Mouse (Mus musculus) kidney, postnatal 10 days (tissue): ENCODE measurements at regions not wholly inside any gene's neighbourhood (a gene's known extent, or its start where the extent isn't known, plus 50 kb on each side); places are given as distances from the start of the nearest gene placed in this dataset.

ENCODE experiments used
- DNase-seq: peaks from one replicate; pipeline ENCODE4 v3.0.0; 2021; ENCODE audit warnings: mixed read lengths

DNA sequence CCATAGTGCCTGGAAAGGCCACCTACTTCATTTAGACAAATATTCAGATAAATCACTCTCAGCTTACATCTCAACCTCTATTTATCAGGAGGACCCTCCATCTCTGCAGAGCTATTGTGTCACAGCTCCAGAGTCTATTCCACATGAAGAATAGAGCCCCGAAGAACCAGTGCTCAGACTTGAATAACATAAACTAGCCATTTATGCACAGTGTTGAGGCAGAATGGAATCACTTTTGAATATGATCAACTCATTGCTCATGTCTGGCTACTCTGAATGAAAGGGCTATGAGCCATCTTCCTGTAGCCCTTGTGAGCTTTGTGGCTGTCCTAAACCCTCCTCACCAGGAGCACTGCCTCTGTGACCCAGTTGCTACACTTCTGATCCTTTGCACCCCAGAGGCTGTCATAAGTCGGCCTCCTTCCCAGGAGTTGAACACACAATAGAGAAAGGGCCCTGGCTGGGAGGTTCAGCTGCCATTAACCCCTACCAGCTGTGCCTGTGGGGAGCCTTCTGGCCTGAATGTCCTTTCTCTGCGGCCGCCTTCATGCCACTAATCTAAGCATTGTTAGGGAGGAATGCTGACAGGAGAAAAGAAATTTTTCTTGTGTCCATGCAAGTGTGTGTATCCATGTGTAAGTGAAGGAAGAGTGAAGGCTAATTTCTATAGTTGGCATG is 195.5 kb upstream of the Sp8 start:
- no peak for DNase-seq

DNA sequence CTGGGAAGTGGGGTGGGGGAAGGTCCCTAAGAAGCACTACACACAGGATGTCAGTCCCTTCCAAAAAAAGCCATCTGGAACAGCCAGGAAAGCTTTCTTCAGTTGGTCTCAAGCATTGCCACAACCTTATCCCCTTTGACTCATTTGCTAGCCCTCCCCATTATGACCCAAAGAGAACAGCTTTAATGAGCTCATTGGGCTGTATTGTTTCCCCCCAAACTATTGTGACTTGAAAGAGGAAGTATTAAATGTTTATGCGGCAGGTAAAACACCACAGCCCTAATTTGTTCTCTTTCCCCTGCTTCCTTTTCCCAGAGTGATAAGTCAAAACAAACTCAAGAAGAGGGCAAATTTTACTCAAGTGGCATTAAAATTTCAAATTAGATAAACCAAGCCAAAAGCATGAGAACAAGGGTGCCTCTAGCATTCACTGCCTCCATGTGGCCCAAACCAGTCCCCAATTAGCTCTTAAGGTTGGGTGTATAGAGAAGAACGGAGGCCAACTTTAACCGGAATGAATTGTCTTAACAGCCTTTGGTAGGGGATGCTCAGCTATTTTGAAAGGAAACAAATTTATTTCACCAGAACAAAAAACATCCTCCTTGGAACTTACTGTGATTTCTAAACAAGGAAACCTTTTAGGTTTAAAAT is 196.7 kb upstream of the Sp8 start:
- DNase-seq, result no peak

DNA sequence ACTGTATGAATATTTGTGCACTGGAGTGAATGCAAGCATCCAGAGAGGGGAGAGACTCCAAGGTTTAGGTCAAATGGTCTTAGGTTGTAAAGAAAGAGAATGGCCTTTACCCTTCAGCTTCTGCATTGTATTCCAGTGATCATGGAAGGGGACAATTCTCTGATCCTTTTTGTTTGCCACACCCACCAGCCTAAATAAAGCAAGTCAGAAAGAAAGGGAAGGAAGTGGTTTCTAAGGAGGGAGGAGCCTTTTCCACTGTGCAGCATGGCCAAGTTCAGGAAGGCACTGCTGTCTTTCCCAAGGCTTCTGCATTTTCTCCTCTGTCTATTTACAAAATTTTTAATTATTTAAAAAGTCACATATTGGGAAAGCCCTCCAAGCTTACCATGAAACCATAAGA is 197.5 kb upstream of the Sp8 start:
- DNase-seq, result no peak

DNA sequence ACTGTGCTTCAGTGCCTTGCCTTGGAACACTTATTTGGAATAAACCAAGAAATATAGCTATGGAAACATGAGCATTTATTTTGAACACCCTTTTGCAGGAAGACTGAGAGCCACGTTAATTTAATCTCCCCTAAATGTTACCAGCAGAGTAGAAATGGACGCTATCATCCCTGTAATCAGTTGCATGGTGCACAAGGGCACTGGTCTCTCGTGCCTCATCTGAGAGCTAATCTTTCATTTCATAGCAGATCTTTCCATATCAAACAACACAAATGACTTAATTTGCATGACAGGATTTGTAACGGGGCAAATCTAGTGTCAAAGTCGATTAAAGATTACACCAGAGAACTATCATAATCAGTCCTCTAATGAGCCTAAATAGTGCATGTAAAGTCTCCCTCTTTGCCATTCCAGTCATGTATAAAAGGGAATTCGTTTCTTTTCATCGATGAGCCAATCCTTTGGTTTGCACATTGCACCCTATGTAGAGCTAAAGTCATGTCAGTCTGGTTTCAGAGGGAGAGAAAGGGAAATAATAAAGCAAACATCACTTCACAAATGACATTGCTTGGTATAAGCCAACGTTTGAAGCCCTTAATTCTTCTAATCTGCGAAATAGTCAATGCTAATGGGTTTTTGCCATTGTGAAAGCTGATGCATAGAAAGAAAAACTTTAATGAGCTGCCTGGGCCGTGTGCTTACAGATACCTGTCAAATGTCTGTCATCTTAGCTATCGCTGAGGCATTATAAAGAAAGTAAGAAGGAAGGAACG is 198.7 kb upstream of the Sp8 start:
- DNase-seq, result no peak

DNA sequence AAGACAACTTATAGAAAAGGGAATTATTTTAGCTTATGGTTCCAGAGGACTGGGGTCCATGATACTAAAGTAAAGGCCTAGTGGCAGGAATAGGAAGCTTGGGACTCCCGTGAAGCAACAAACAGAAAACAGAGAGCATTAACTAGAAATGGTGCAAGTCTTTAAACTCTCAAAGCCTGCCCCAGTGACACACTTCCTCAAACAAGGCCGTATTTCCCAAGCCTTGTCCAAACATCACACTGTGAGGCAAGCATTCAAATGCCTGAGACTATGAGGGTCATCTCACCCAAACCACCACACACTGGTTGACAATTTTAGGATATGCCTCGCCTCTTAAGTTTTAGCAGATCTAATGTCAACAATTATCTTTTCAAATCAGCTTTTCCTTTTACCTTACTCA is 205.2 kb upstream of the Sp8 start:
- DNase-seq, result no peak

DNA sequence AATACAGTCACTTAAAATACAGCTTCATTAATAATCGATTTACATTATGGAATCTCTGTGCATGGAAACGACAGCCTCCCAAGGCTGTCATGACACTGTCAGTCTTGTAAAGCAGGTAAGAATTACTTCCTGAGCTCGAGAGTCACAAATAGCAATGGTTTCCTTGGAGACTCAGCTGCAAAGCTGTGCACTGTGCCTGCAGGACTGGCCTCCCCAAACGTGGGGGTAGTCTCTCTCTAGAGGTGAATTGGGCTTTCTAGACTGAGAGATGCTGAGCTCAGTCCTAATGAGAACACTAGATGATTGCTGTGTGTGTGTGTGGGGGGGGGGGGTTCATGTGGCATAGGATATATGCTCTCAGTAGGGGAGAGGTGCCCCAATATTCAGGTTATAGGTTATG is 208.9 kb upstream of the Sp8 start:
- no peak for DNase-seq

DNA sequence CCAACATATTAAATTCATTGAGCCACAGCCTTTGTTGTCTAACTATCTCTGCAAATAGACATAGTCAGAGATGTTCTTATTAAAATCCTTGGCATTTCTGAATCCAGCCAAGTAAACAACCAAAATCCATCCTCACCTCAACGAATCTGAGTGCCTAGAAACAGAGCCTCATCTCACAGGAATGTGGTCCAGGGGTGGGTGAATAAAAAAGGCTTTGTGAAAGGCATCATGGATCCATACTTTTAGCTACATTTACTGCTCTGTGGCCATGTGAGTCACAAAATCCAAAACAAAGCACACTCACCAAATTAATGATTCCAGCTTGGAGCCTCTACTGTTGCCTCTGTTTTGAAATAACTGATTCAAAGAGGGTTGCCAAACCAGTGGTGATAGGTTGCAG is 210.7 kb upstream of the Sp8 start:
- no peak for DNase-seq

DNA sequence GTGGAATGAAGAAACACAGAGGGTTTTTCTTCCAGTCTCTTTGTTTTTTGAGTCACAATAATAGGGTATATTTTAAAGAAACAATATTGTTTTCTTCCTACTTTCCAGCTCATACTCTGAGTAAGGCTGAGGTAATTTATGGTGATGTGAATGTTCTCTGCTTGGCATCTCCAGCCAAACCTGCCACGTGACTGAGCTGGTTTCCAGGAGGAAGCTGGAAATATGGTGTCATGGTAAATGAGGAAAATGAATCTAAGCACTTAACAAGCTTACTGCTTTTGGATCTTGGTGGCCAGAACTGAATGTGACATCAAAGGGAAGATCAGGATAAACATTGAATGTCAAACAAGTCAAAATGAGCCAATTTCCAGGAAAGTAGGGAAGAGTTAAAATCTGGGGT is 215.8 kb upstream of the Sp8 start:
- no peak for DNase-seq

DNA sequence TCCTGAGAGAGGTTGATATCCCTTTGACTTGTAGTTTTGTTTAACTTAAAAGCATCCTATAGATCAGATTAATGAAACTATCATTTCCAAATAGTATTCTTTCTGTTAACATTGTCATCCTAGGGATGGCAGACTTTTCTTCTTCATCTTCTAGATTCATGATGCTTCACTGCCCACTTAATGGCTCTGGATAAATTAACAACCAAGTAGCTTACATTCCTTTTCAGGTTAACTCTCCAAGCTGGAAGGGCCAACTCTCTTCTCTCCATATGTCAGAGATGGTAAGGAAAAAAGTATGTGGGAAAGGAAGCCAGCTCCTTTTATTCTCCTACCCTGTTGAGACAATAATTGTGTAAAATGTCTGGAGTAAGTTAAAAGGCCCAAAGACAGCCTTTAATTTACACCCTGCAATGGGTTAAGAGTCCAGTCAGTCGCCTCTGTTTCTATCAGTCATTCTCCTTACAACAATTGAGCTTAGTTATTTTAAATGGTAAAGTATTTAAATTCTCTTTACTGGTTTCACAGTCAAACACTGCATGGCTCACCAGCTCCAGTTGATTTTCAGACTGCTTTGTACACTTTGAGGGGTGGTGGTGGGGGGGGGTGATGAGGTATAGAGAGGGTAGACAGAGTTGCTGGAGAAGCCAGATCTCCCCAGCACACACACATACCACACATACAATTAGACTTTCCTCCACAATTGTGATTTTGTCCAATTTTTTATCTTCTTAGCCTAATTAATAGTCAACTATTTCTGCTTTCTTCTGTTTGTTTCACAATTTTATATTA is 224.2 kb upstream of the Sp8 start:
- DNase-seq, result no peak

DNA sequence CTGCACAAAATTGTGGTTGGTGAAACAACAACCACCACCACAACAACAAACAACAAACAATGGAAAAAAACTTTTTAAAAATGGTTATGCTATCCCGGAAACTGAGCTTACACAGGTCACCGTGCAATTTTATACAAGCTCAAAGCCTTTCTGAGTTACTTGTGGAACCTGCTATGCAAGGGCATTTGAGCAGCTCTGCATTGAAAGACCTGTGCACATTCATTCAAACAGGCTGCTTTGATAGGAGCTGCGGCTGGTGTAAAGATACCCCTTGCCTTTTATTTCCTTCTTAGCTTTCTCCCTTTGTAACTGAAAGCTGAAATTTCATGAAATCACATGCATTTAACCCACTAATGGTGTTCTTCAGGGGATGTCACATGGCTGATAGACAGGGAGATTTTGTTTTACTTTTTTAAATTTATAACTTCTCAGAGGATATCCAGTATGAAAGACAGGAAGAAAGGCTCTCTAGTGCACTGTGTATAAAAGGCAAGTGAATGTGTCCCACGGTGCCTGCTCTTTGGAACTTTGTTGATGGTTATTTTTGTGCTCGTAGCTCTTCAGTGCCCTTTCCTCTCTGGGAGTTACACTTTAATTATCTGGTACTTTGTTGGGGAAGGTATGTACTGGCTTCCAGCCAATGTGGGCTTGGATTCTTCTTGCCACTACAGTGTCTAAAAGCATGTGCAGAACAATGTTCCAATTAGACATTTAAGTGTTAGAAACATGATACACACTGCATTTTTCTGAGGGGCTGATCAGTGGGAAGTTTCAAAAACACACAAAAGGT is 225.1 kb upstream of the Sp8 start:
- DNase-seq, result peak; percentile 64

DNA sequence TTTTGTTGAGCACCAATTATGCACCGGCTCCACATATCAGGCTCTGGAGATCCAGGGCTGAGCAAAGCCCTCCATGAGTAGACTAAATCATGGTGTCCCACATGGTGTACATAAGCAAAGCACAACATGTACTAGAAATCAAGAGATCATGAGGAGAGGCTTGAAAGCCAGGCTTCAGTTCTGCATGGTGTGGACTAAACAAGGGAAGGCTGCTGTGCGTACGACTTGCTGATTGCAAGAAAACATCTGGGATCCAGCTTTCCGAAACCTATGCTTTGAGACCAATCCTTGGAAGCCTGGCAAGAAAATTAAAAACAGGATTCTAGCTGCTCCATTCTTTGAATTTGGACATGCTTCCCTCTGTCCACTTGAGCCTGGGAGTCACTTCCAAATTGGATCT is 249.1 kb upstream of the Sp8 start:
- DNase-seq, result no peak

DNA sequence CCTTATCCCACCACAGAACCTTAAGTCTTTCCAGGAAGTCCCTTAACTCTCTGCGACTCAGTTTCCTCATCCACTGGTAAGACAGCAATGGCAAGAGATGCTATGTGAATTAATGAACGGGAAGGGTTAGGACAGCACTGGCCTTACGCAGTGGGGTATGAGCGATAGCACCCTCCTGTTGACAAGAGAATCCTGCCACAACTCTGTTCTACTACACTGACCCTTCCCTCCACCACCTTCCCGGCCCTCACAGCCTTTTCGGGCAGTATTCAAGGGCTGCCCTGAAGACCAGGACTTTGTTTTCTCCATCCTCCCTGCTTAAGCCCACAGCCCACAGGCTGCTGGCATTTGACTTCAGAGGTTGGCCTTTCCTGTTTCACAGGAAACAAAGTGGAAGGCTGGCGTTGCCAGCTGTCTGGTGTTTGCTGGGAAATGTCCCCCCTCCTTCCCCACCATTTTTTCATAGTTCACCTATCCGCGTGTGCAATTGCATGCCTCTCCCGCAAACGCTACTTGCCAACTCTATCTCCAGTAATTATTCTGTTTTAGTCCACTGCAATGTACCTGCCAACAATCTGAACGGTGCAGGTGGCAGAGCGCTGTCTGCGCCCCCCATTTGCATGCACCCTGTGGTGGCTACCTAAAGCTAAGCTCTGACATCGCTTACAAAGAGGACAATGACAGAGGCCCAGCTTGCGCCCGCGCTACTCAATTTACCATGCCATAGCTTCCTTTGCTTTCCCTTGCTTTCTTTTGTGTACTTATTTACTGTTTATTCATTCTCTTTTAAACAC is 251.2 kb upstream of the Sp8 start:
- no peak for DNase-seq

DNA sequence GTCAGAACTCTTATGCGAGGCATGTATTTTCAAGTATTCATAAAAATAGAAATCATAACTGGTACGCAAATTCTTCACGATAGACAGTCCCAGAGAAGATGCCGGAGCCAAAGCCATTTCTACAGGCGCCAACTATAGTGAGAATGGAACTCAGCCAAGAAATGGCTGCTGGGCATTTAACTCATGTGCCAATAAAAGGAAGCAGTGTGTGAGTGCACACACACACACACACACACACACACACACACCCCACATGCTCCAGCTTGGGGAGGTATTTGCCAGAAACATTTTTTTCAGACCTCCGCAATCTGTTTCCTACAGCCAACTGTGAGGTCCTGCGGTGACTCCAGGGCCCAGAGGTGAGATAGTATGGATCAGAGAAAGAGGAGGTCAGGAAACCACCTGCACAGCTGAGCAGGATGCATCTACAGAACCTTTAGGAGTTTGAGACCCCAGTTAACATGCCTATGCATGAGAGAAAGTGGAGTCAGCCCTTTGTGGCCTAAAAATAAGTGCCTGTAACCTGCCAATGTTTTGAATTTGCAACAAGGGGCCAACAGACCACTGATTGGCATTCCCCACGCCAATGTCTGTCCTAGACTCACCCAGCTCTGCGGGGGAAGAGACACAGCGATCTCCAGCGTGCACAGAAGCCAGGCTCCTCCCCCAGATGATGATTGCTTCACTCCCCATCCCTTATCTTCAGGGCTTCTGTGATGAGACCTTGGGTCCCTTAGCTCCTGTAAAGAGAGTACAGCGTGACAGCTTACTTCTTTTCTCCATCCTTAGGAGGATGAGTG is 262.1 kb upstream of the Sp8 start:
- DNase-seq, result no peak

DNA sequence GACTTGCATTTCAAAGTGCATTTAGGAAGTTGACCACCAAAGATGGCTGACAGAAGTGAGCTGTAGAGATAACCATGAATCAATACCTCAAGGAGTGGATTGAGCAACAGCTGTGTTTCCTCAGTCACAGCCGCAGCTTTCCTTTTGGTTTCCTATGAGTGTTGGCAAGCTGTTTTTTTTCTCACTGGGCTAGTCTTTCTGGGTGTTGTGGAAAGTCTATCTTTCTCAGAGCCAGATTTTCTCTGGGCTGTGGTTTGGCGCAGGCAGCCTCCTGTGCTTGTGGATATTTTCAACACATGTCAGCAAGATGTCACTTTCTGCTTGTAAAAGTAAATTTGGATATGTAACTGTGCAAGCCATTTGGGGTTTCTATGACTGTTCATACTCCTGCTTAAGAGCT is 268.6 kb upstream of the Sp4 start:
- no peak for DNase-seq

DNA sequence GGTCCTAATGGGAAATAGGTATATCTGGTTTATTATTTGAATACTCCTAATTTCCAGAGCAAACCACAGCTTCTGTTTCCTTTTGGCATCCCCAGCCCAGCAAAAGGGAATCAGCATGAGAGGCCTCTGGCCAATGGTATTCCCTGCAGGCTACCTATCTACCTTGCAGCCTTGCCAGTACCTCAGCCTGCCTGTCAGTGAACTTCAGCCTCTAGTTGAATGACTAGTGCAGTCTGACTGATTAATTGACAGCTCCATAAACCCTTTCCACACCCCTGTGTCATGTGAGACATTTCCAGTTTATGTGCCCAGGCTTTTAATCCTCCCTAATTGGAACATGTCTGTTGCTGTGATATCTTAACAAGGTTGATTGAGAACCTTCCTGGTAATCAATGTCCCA is 265.4 kb upstream of the Sp4 start:
- no peak for DNase-seq

DNA sequence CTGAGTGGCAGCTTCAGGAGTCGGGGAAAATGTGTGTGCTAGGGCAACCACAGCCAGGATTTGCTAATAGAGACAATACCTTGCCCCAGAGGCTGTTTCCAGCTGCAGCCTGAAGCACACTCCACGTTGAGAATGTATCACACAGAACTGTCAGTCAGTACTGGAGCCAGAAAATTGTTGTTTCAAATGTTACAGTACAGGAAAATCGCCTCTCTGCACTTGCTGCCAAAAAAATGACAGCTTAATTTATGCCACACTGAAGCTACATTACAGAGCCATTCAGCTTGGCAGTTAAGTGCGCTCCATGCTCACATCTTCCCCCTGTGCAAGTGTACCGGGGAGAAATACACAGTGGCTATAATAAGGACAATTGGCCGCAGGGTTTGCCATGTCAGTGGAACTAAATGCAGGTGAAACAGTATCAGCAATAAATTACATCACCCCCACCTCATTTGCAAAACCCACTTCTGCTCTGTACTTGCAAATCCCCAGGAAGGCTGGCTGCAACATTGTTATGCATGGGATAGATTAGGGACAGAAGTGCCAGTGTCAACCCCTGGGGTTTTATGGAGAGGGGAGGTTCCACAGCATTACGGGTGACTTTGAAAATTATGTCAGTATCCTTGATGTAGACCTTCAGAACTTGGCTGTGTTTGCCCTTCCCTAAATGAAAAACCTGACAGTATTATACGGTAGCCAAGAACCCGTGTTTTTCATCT is 263.3 kb upstream of the Sp4 start:
- DNase-seq, result peak; percentile 8

DNA sequence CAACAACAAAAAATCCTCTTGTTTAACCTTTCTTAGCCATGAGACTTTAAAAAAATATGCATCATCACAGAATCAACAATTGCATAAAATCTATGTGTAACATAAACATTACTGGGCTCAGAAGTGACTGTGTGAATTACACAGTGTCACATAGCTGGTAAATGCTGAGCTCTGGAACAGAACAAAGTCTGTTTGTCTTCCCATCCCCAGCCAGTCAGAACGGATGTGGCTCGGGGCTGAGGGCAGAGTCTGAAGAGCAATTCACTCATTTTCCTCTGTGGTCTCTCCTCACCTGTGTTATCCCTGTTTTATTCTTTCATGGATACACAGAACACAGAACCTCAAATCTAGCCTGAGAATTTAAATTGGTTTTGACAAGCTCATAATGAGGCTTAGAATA is 261.0 kb upstream of the Sp4 start:
- DNase-seq, result peak; percentile 30

DNA sequence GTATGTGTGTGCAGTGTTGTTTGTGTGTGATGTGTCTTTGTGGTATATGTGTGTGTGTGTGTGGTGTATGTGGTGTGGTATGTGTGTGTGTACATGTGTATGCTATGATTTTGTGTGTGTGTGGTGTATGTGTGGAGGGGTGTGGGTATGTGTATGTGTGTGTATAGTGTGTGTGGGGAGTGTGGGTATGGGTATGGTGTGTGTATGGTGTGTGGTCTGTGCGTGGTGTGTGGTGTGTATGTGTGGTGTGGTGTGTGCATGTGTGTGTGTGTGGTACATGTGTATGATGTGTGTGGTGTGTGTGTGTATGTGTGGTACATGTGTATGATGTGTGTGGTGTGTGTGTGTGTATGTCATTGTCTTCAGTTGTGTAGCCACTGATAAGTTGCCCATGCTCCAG is 247.8 kb upstream of the Sp4 start:
- no peak for DNase-seq

DNA sequence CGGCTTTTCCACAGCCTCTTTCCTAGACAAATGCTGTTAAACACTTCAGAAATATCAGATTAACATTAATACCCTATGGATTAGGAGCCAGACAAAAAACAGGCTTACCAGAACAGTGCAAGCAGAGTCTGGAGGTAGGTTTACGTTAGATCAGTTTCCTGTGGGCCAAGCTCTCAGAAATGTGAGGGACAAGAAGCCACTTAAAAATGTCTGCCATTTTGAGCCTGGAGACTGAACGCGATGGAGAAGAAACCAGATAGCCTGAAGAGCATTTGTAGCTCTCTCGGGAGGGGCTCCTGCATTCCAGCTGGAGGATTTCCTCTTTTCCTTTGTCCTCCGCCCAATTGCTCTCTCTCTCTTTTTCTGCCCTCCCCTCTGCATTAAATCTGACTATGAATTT is 239.1 kb upstream of the Sp4 start:
- DNase-seq, result no peak

DNA sequence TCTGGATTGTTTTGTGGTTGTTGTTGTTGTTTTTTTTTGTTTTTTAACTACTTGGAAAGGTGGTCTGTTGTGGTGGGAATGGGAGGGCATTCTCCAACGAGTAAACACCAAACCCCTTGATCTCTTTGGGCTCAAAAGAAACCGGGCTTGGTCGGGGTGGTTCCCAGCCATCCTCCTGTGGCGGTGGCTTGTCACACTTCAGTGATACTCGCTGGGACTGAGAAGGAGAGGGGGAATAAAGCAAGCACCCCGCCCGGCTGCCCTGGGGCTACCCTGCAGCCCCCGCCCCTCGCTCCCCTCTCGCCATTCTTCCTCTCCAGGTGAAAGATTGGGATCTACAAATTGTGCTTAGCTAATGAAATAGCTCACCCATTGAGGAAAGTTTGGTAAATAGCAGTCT is 229.3 kb upstream of the Sp4 start:
- peak; percentile 6 for DNase-seq
